Mouse (Mus musculus) embryonic fibroblast, embryonic 13.5 days (primary cell): ENCODE measurements around the gene Fbln1.

ENCODE experiments used
- CTCF ChIP-seq: IDR thresholded peaks from 2 replicates; pipeline ENCODE4 v1.5.1; 2011; ENCODE audit warnings: mild to moderate bottlenecking, control low read depth, low read length, moderate library complexity, borderline replicate concordance; ENCODE audit not compliant: insufficient read depth
- POLR2A ChIP-seq: IDR thresholded peaks from 2 replicates; pipeline ENCODE4 v1.6.1; 2011; ENCODE audit warnings: low read depth, mild to moderate bottlenecking, control low read depth, low read length, moderate library complexity

GRCm38 (mm10) chr15:85207763-85208162, 2.0 kb downstream of the Fbln1 start:
- no peak; the same call in 1 of the 2 replicates for TF ChIP-seq POLR2A
- TF ChIP-seq CTCF = no peak
